ENCODE assay signal across 15 mouse cellular contexts in the genomic region with DNA sequence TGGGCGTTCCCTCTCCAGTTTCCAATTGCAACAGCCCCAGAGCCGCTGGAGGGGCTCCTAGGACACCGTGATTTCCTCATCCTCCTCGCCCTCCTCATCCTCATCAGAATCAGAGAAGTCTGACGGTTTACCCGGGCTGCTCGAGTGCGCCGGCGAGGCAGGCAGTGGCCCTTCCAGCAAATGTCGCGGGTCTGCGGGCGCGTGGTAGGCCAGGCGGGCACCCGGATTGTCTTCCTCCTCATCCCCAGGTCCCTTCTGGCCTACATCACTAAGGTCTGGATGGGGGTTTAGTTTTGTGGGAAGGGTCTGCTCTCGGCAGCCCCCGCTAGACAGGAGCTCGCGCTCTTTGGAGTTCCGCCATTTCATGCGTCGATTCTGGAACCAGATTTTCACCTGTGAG. TPM values are rescaled to one million over a fixed set of nuclear protein-coding genes. Genes with fewer than 3 reads are reported as not detected.
DNase-seq lines count a peak whose midpoint lies in the region; ATAC-seq and TF ChIP-seq lines count a peak whose summit lies in the region.
"Had no signal": no experiment of that assay in that cellular context is flagged by ENCODE, and none has a peak within 500 bp of the region (broad histone marks: within the 10 kb centered on the region; RNA-seq: fewer than 3 reads in every experiment).

No protein-coding gene starts in this region.

- no peak for TF ChIP-seq CTCF in forebrain, postnatal 0 days (IDR thresholded peaks at IDR 0.05; ENCODE audit: low read depth)

- peak overlapping the region; percentile 34; the same call in 1 of the 2 replicates for H3K4me3 ChIP-seq in forebrain, embryonic 12.5 days (replicated peaks)
- H3K4me3 ChIP-seq in forebrain, postnatal 0 days (ENCODE audit: low read depth, low read length): no peak overlapping the region
- H3K4me3 ChIP-seq in kidney, embryonic 15.5 days (replicated peaks): peak overlapping the region; percentile 15; the same call in 1 of the 2 replicates
- peak overlapping the region; percentile 34 for H3K4me3 ChIP-seq in embryonic facial prominence, embryonic 10.5 days
- H3K4me3 ChIP-seq in midbrain, embryonic 12.5 days: peak overlapping the region; percentile 52
- H3K4me3 ChIP-seq: liver, embryonic 12.5 days had no signal

- no peaks in the 10 kb centered on the region for H3K36me3 ChIP-seq in forebrain, embryonic 12.5 days (replicated peaks)
- H3K36me3 ChIP-seq in forebrain, postnatal 0 days (ENCODE audit: insufficient read depth): no peaks in the 10 kb centered on the region
- no peaks in the 10 kb centered on the region for H3K36me3 ChIP-seq in kidney, embryonic 15.5 days
- H3K36me3 ChIP-seq in embryonic facial prominence, embryonic 10.5 days (replicated peaks): no peaks in the 10 kb centered on the region
- H3K36me3 ChIP-seq in midbrain, embryonic 12.5 days: peaks cover 10% of the 10 kb centered on the region
- H3K36me3 ChIP-seq: liver, embryonic 12.5 days had no signal

- ATAC-seq in forebrain, embryonic 12.5 days (ENCODE audit: low FRiP score): no peak
- ATAC-seq in forebrain, postnatal 0 days: no peak
- no peak for ATAC-seq in kidney, embryonic 15.5 days (replicated peaks; ENCODE audit: low FRiP score)
- ATAC-seq in midbrain, embryonic 12.5 days (ENCODE audit: low FRiP score, low read depth): no peak
- ATAC-seq: liver, embryonic 12.5 days had no signal

- no peak for DNase-seq in forebrain, postnatal 0 days
- no peak for DNase-seq in kidney, postnatal 10 days
- peak; percentile 47 for DNase-seq in embryonic facial prominence, embryonic 10.5 days (ENCODE audit: low spot score)
- DNase-seq in right cerebral cortex, postnatal 10 days (ENCODE audit: low spot score in 2 of 2): no peak
- DNase-seq in thymus, postnatal 14 days: no peak
- DNase-seq: adrenal gland, postnatal 10 days; cerebellum, postnatal 25 days; kidney, postnatal 36 days had no signal

- peaks cover 93% of the 10 kb centered on the region for H3K27me3 ChIP-seq in forebrain, embryonic 12.5 days
- H3K27me3 ChIP-seq in forebrain, postnatal 0 days (ENCODE audit: insufficient read depth, low read length): peaks cover 84% of the 10 kb centered on the region
- peaks cover 97% of the 10 kb centered on the region for H3K27me3 ChIP-seq in kidney, embryonic 15.5 days
- peaks cover 100% of the 10 kb centered on the region for H3K27me3 ChIP-seq in embryonic facial prominence, embryonic 10.5 days (replicated peaks; ENCODE audit: low read depth, poor library complexity, severe bottlenecking)
- peaks cover 84% of the 10 kb centered on the region for H3K27me3 ChIP-seq in midbrain, embryonic 12.5 days

- 8% methylated on average over 24 of the region's 24 CpGs for whole genome bisulfite sequencing in forebrain, embryonic 12.5 days
- 9% methylated on average over 24 of the region's 24 CpGs for WGBS in forebrain, postnatal 0 days
- WGBS in kidney, embryonic 15.5 days: 3% methylated on average over 24 of the region's 24 CpGs
- WGBS in embryonic facial prominence, embryonic 10.5 days: 4% methylated on average over 24 of the region's 24 CpGs
- 14% methylated on average over 24 of the region's 24 CpGs for WGBS in midbrain, embryonic 12.5 days

- H3K9me3 ChIP-seq in forebrain, embryonic 12.5 days: no peaks in the 10 kb centered on the region
- H3K9me3 ChIP-seq in forebrain, postnatal 0 days (ENCODE audit: low read length): no peaks in the 10 kb centered on the region
- no peaks in the 10 kb centered on the region for H3K9me3 ChIP-seq in kidney, embryonic 15.5 days (replicated peaks)
- no peaks in the 10 kb centered on the region for H3K9me3 ChIP-seq in embryonic facial prominence, embryonic 10.5 days
- no peaks in the 10 kb centered on the region for H3K9me3 ChIP-seq in midbrain, embryonic 12.5 days
- H3K9me3 ChIP-seq: liver, embryonic 12.5 days had no signal

- no peak overlapping the region for H3K9ac ChIP-seq in forebrain, embryonic 12.5 days
- no peak overlapping the region for H3K9ac ChIP-seq in forebrain, postnatal 0 days
- no peak overlapping the region for H3K9ac ChIP-seq in kidney, embryonic 15.5 days
- H3K9ac ChIP-seq in midbrain, embryonic 12.5 days (replicated peaks): peak overlapping the region; percentile 52; the same call in 1 of the 2 replicates
- H3K9ac ChIP-seq: liver, embryonic 12.5 days had no signal

- H3K4me2 ChIP-seq in forebrain, embryonic 12.5 days: peak overlapping the region; percentile 54
- no peak overlapping the region for H3K4me2 ChIP-seq in forebrain, postnatal 0 days (ENCODE audit: low read depth)
- H3K4me2 ChIP-seq in kidney, embryonic 15.5 days: 0 out of 2 replicates have a peak overlapping the region, but pooled peaks have one; percentile 23
- peak overlapping the region; percentile 56 for H3K4me2 ChIP-seq in midbrain, embryonic 12.5 days (replicated peaks)

- H3K4me1 ChIP-seq in forebrain, embryonic 12.5 days: peaks cover 52% of the 10 kb centered on the region
- H3K4me1 ChIP-seq in forebrain, postnatal 0 days (ENCODE audit: insufficient read depth): no peaks in the 10 kb centered on the region
- H3K4me1 ChIP-seq in kidney, embryonic 15.5 days: peaks cover 30% of the 10 kb centered on the region
- peaks cover 38% of the 10 kb centered on the region for H3K4me1 ChIP-seq in embryonic facial prominence, embryonic 10.5 days
- H3K4me1 ChIP-seq in midbrain, embryonic 12.5 days: peaks cover 44% of the 10 kb centered on the region

- H3K27ac ChIP-seq in forebrain, embryonic 12.5 days: no peak overlapping the region
- no peak overlapping the region for H3K27ac ChIP-seq in forebrain, postnatal 0 days (ENCODE audit: low read depth, low read length)
- H3K27ac ChIP-seq in kidney, embryonic 15.5 days: no peak overlapping the region
- H3K27ac ChIP-seq in embryonic facial prominence, embryonic 10.5 days (replicated peaks): no peak overlapping the region
- H3K27ac ChIP-seq in midbrain, embryonic 12.5 days (replicated peaks): peak overlapping the region; percentile 67
- H3K27ac ChIP-seq: liver, embryonic 12.5 days had no signal

RNA-seq across cellular contexts. Expression of a gene that starts 4.3 kb away (rescaled TPM):
- polyA plus RNA-seq in forebrain, embryonic 12.5 days (2016; fragmentation: Nextera tagmentation; extraction: Ambion mirVana): 28.6 and 35.3 TPM in 2 replicates
- 0.08 and 0.33 TPM in 2 replicates for total RNA-seq in forebrain, postnatal 0 days (2014; rRNA removed)
- polyA plus RNA-seq in forebrain, postnatal 0 days (2015; fragmentation: Nextera tagmentation; extraction: Ambion mirVana): 0.15 and 0.61 TPM in 2 replicates
- 0.24 and 0.43 TPM in 2 replicates for polyA plus RNA-seq in kidney, embryonic 15.5 days (2015; fragmentation: Nextera tagmentation; extraction: Ambion mirVana)
- polyA plus RNA-seq in embryonic facial prominence, embryonic 10.5 days (2016; fragmentation: Nextera tagmentation; extraction: Ambion mirVana): 5.1 and 22.0 TPM in 2 replicates
- 176 and 184 TPM in 2 replicates for polyA plus RNA-seq in midbrain, embryonic 12.5 days (2016; fragmentation: Nextera tagmentation; extraction: Ambion mirVana)
- total RNA-seq: adrenal gland, postnatal 10 days; ES-E14; heart, adult 8-10 months had no signal
- polyA plus RNA-seq: liver, embryonic 12.5 days; thymus, postnatal 0 days had no signal
